Mouse (Mus musculus): ENCODE measurements around the gene Ccnk. TPM values are rescaled to one million over a fixed set of nuclear protein-coding genes. Genes with fewer than 3 reads are reported as not detected.

The Ccnk gene
- polyA plus RNA-seq, 1 experiment from 2014 or later, result 2.0 TPM

DNA sequence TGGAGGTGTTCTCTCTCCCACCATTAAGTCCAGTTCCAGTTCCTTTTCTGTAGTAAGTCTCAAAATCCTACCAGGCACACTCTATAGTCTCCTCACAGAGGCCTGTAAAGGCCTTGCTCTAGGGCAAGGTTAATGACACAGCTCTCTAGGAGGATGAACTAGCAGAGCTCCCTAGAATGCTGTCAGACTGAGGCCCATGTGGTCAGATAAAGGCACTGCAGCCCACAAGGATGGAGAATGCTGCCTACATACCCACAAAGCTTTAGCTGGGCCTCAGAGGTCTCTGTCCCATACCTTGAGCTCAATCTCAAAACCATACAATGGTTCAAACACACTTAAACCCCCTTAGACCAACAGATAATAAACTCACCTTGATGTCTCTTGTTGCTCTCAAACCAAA lies 19.5 kb upstream of the Ccnk start:
- H3K27ac ChIP-seq (ENCODE audit: low read length), result no peak overlapping the region

GRCm38 (mm10) chr12:108162036-108162435 lies 17.3 kb upstream of the Ccnk start:
- H3K9ac ChIP-seq (ENCODE audit: low read length), result no peak overlapping the region
- peaks cover 26% of the 10 kb centered on the region for H3K36me3 ChIP-seq (ENCODE audit: control insufficient read depth, insufficient read depth)
- no peak overlapping the region for H3K4me2 ChIP-seq (ENCODE audit: low read depth, low read length)
- WGBS, result 91% methylated on average over 1 of the region's 1 CpGs
- H3K4me1 ChIP-seq (ENCODE audit: control insufficient read depth, insufficient read depth, low read length), result peaks cover 2% of the 10 kb centered on the region
- no peak for ATAC-seq (replicated peaks; ENCODE audit: extremely low read depth, insufficient read depth, low FRiP score)
- H3K27ac ChIP-seq (ENCODE audit: low read length), result no peak overlapping the region
- no peaks in the 10 kb centered on the region for H3K27me3 ChIP-seq (ENCODE audit: control insufficient read depth, insufficient read depth, low read length)
- no peaks in the 10 kb centered on the region for H3K9me3 ChIP-seq (replicated peaks; ENCODE audit: control insufficient read depth, low read length)
- H3K4me3 ChIP-seq (ENCODE audit: low read length), result no peak overlapping the region

More for the DNA sequence above, 19.5 kb upstream of the Ccnk start:
- H3K4me1 ChIP-seq (ENCODE audit: control insufficient read depth, insufficient read depth, low read length), result no peaks in the 10 kb centered on the region
- H3K9ac ChIP-seq (ENCODE audit: low read length), result no peak overlapping the region
- H3K9me3 ChIP-seq (replicated peaks; ENCODE audit: control insufficient read depth, low read length), result no peaks in the 10 kb centered on the region
- no peak for ATAC-seq (replicated peaks; ENCODE audit: extremely low read depth, insufficient read depth, low FRiP score)
- H3K27me3 ChIP-seq (ENCODE audit: control insufficient read depth, insufficient read depth, low read length), result no peaks in the 10 kb centered on the region
- H3K4me2 ChIP-seq (ENCODE audit: low read depth, low read length), result no peak overlapping the region
- peaks cover 35% of the 10 kb centered on the region for H3K36me3 ChIP-seq (ENCODE audit: control insufficient read depth, insufficient read depth)
- no peak overlapping the region for H3K4me3 ChIP-seq (ENCODE audit: low read length)

DNA sequence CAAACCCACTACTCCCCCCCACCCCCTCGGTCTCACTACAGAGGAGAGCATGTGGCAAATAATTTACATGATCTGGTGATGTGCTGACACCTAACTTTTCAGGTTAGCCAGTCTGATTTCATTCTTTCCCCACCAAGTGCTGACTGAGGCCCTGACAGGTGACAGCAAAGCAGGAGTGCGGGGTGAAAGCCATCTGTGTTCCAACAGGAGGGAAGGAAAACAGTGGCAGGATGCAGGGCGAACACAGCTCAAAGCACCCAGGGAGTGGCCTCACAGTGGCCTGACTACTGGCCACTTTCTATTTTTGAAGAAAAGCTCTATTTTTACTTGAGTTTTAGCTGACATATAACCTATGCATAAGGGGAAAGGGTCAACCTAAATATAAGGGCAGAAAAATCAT lies 15.7 kb upstream of the Ccnk start:
- H3K4me3 ChIP-seq (ENCODE audit: low read length), result no peak overlapping the region
- no peak for ATAC-seq (replicated peaks; ENCODE audit: extremely low read depth, insufficient read depth, low FRiP score)
- H3K9me3 ChIP-seq (replicated peaks; ENCODE audit: control insufficient read depth, low read length), result no peaks in the 10 kb centered on the region
- peaks cover 24% of the 10 kb centered on the region for H3K36me3 ChIP-seq (ENCODE audit: control insufficient read depth, insufficient read depth)
- H3K4me2 ChIP-seq (ENCODE audit: low read depth, low read length), result no peak overlapping the region
- WGBS, result 83% methylated on average over 3 of the region's 3 CpGs
- H3K27me3 ChIP-seq (ENCODE audit: control insufficient read depth, insufficient read depth, low read length), result no peaks in the 10 kb centered on the region
- peaks cover 6% of the 10 kb centered on the region for H3K4me1 ChIP-seq (ENCODE audit: control insufficient read depth, insufficient read depth, low read length)
- no peak overlapping the region for H3K9ac ChIP-seq (ENCODE audit: low read length)
- no peak overlapping the region for H3K27ac ChIP-seq (ENCODE audit: low read length)

GRCm38 (mm10) chr12:108168909-108169308 lies 10.5 kb upstream of the Ccnk start:
- Histone ChIP-seq H3K9ac (ENCODE audit: low read length) (no peak overlapping the region), H3K4me2 (ENCODE audit: low read depth, low read length) (no peak overlapping the region), H3K9me3 (replicated peaks; ENCODE audit: control insufficient read depth, low read length) (no peaks in the 10 kb centered on the region), H3K27me3 (ENCODE audit: control insufficient read depth, insufficient read depth, low read length) (no peaks in the 10 kb centered on the region), H3K4me1 (ENCODE audit: control insufficient read depth, insufficient read depth, low read length) (peaks cover 28% of the 10 kb centered on the region), H3K27ac (ENCODE audit: low read length) (no peak overlapping the region), H3K36me3 (ENCODE audit: control insufficient read depth, insufficient read depth) (no peaks in the 10 kb centered on the region), H3K4me3 (ENCODE audit: low read length) (no peak overlapping the region)
- no peak for ATAC-seq (replicated peaks; ENCODE audit: extremely low read depth, insufficient read depth, low FRiP score)
- 43% methylated on average over 3 of the region's 3 CpGs for WGBS

DNA sequence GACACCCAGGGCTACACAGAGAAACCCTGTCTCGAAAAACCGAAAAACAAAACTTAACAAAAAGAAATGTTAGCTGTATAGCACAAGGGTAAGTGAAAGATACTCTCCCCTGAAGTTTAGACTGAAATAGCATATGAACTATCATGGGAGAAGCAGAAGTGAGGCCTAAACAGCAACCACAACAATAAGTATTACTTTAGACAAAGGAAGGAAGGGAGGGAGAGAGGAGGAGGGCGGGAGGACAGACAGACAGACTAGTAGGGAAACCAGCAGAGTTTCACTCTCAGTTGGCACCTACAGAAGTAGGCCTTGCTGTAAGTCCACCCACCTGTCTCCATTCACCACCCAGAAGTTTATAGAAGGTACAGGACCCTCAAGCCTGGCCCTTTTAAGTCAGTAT lies 8.9 kb upstream of the Ccnk start:
- no peak for ATAC-seq (replicated peaks; ENCODE audit: extremely low read depth, insufficient read depth, low FRiP score)
- no peaks in the 10 kb centered on the region for H3K9me3 ChIP-seq (replicated peaks; ENCODE audit: control insufficient read depth, low read length)

GRCm38 (mm10) chr12:108171336-108171735 lies 8.0 kb upstream of the Ccnk start:
- H3K4me3 ChIP-seq (ENCODE audit: low read length), result no peak overlapping the region
- H3K9me3 ChIP-seq (replicated peaks; ENCODE audit: control insufficient read depth, low read length), result no peaks in the 10 kb centered on the region
- peaks cover 28% of the 10 kb centered on the region for H3K4me1 ChIP-seq (ENCODE audit: control insufficient read depth, insufficient read depth, low read length)
- H3K4me2 ChIP-seq (ENCODE audit: low read depth, low read length), result no peak overlapping the region
- ATAC-seq (replicated peaks; ENCODE audit: extremely low read depth, insufficient read depth, low FRiP score), result no peak
- no peaks in the 10 kb centered on the region for H3K27me3 ChIP-seq (ENCODE audit: control insufficient read depth, insufficient read depth, low read length)
- H3K36me3 ChIP-seq (ENCODE audit: control insufficient read depth, insufficient read depth), result no peaks in the 10 kb centered on the region
- peak overlapping the region; percentile 9; the same call in 1 of the 2 replicates for H3K27ac ChIP-seq (ENCODE audit: low read length)
- no peak overlapping the region for H3K9ac ChIP-seq (ENCODE audit: low read length)

More for the DNA sequence above, 8.9 kb upstream of the Ccnk start:
- Histone ChIP-seq H3K4me3 (ENCODE audit: low read length) (no peak overlapping the region), H3K36me3 (ENCODE audit: control insufficient read depth, insufficient read depth) (no peaks in the 10 kb centered on the region), H3K4me2 (ENCODE audit: low read depth, low read length) (no peak overlapping the region), H3K27me3 (ENCODE audit: control insufficient read depth, insufficient read depth, low read length) (no peaks in the 10 kb centered on the region), H3K27ac (ENCODE audit: low read length) (no peak overlapping the region), H3K9ac (ENCODE audit: low read length) (no peak overlapping the region), H3K4me1 (ENCODE audit: control insufficient read depth, insufficient read depth, low read length) (peaks cover 28% of the 10 kb centered on the region)
- WGBS, result 80% methylated on average over 3 of the region's 3 CpGs

GRCm38 (mm10) chr12:108172639-108173038 lies 6.7 kb upstream of the Ccnk start:
- no peak overlapping the region for H3K9ac ChIP-seq (ENCODE audit: low read length)
- H3K36me3 ChIP-seq (ENCODE audit: control insufficient read depth, insufficient read depth), result no peaks in the 10 kb centered on the region
- peaks cover 36% of the 10 kb centered on the region for H3K4me1 ChIP-seq (ENCODE audit: control insufficient read depth, insufficient read depth, low read length)
- no peak overlapping the region for H3K4me3 ChIP-seq (ENCODE audit: low read length)
- no peak overlapping the region for H3K27ac ChIP-seq (ENCODE audit: low read length)
- no peak overlapping the region for H3K4me2 ChIP-seq (ENCODE audit: low read depth, low read length)
- no peak for ATAC-seq (replicated peaks; ENCODE audit: extremely low read depth, insufficient read depth, low FRiP score)
- WGBS, result 60% methylated on average over 4 of the region's 4 CpGs
- no peaks in the 10 kb centered on the region for H3K27me3 ChIP-seq (ENCODE audit: control insufficient read depth, insufficient read depth, low read length)
- H3K9me3 ChIP-seq (replicated peaks; ENCODE audit: control insufficient read depth, low read length), result no peaks in the 10 kb centered on the region

GRCm38 (mm10) chr12:108174606-108175505 lies 4.5 kb upstream of the Ccnk start:
- Histone ChIP-seq H3K36me3 (ENCODE audit: control insufficient read depth, insufficient read depth) (no peaks in the 10 kb centered on the region), H3K4me1 (ENCODE audit: control insufficient read depth, insufficient read depth, low read length) (peaks cover 29% of the 10 kb centered on the region), H3K27ac (ENCODE audit: low read length) (no peak overlapping the region), H3K9me3 (replicated peaks; ENCODE audit: control insufficient read depth, low read length) (no peaks in the 10 kb centered on the region), H3K4me3 (ENCODE audit: low read length) (no peak overlapping the region), H3K27me3 (ENCODE audit: control insufficient read depth, insufficient read depth, low read length) (no peaks in the 10 kb centered on the region), H3K9ac (ENCODE audit: low read length) (no peak overlapping the region), H3K4me2 (ENCODE audit: low read depth, low read length) (no peak overlapping the region)
- ATAC-seq (replicated peaks; ENCODE audit: extremely low read depth, insufficient read depth, low FRiP score), result no peak
- WGBS, result 68% methylated on average over 8 of the region's 8 CpGs

- Histone ChIP-seq H3K4me1 (ENCODE audit: control insufficient read depth, insufficient read depth, low read length) (peaks cover 32% of the 10 kb centered on the region), H3K9ac (ENCODE audit: low read length) (no peak overlapping the region), H3K4me3 (ENCODE audit: low read length) (no peak overlapping the region), H3K27ac (ENCODE audit: low read length) (no peak overlapping the region), H3K9me3 (replicated peaks; ENCODE audit: control insufficient read depth, low read length) (no peaks in the 10 kb centered on the region), H3K27me3 (ENCODE audit: control insufficient read depth, insufficient read depth, low read length) (no peaks in the 10 kb centered on the region), H3K4me2 (ENCODE audit: low read depth, low read length) (no peak overlapping the region), H3K36me3 (ENCODE audit: control insufficient read depth, insufficient read depth) (no peaks in the 10 kb centered on the region)
- 68% methylated on average over 3 of the region's 3 CpGs for WGBS
- ATAC-seq (replicated peaks; ENCODE audit: extremely low read depth, insufficient read depth, low FRiP score), result no peak
These were observed 3.0 kb upstream of the Ccnk start for GRCm38 (mm10) chr12:108176366-108176765.
